Mouse (Mus musculus) mouse embryonic stem cell (cell line): ENCODE data around the gene Nmb.
"Not testable (repeated sequence)": the region's sequence is repeated elsewhere in the genome, so short reads cannot be mapped to it uniquely, and the experiment has no call there.

Source experiments
- in situ Hi-C, 2 experiments: fragments of 300-500 bp; cut with MboI; formaldehyde crosslinking; loops; 1 replicate in 1 of 2; 3 replicates in 1 of 2; pipeline ENCODE4 v1.14.3; 2019 to 2020; ENCODE audit warnings: low sequenced_read_pairs in 2 of 2, low pct_unique_long_range_greater_than_20kb in 1 of 2, mixed read lengths in 1 of 2; ENCODE audit not compliant: unreplicated experiment in 1 of 2

Nmb gene

DNA sequence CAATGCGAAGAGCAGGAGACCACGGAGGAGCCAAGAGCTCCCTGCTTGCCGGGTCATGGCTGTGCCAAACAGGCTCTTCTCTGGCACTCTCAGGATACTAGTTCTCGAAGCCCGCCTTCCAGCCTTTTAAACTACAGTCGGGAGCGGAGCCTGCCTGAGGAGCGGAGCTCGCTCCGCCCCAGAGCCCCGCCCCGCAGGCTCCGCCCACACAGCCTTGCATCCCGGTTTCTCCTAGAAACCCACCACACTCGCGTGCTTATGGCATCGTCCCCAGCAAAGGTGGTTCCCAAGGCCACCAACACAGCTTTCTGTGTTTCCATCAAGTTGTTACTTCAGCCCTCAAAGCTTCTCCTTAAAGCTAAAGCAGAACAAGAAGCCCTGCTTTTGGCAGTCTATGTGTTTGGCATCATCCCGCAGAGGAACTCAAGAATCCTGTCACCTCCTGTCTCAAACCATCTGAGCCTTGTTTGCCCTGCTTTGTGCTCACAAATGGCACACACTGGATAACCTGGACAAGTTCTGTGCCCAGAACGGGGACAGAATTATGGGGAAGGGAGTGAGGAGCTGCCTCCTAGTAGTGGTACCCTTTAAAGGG is at the start of gene Nmb:
Nmb (minus strand) TSS at position 156 of the 595 bp plus-strand sequence.
- in situ Hi-C loops = no loop called here

DNA sequence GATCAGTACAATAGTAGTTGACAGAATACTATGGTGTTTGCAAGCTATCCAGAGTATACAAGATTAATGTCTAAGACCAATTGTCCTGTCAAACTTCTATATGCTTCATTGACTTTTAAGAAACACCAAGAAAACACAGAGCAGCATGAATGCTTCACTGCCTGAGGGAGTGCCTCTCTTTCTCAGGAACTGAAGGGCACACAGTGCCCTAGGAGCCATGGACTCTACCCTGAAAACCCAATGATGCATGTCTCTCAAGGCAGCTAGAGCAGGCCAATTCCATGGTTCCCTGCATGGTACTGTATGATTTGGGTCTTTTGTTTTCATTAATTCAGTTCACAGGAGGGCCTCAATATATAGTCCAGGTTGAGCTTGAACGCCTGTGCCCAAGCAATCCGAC is 49.4 kb upstream of the Nmb start:
- in situ Hi-C loops = no loop called here

DNA sequence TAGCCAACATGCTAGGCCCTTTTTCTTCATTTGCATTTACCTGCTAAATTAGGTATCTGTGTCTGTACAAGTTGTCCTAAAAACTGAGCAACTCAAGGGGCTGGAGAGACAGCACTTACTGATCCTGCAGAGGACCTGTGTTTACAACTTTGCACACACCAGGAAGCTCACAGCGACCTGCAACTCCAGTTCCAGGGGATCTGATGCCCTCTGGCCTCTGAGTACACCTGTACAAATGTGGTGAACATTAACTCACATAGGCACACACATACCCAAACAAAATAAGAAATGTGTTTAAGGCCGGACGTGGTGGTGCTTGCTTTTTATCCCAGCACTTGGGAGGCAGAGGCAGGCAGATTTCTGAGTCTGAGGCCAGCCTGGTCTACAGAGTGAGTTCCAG is 47.3 kb upstream of the Nmb start:
- in situ Hi-C loops = no loop called here

DNA sequence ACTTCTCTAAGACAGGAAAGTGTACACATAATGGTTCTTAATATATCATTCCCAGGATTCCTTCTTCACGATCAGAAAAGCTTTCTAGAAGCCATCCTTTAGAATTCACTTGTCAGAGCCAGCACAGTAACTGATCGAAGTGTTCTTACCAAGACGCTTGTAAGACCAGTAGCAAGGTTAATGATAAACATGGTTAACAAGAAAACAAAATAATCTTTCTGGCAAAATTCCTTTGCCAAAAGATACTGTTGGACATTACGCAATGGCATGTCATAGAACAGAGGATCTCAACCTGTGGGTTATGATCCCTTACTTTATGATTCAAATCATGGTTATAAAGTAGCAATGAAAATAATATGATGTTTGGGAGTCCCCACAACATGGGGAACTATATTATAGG is 46.6 kb upstream of the Nmb start:
- in situ Hi-C loops = no loop called here

DNA sequence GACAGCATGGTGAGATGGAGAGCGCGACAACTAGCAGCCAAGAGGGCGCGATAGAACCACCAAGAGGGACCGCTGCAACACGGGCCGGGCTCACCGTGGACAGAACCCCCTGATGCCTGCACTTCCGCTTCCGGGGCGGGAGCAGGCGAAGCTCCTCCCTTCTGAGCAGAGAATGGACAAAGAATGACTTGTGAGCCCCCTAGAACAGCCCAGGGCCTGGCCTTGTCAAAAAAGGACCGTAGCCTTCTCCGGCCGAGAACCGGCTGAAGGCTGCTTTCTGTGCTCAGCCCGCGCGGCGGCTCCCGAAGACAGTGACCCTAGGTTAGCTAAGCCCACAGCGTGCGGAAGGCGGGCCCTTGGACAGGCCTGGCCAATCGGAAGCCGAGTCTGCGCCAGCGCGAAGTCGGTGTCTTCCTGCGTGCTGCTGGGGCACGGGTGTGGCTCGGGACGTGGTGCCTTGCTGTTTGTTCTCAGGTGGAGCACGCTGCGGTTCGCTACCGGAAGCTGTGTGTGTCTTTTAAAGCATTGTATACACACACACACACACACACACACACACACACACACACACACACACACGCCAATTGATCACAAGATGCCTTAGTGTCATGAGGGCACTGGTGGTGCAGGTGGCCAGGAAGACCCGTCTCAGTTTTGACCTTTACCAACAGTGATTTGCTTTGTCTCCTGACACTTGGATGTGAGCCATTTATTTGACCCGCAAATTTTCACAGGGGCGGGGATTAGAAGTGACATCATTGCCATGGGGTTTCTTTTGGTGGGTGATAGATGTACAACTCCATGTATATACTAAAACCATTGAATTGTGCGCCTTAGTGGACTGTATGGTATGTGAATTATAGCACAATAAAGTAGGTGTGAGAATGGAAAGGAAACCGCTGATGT is 42.8 kb upstream of the Nmb start, which contains the start of gene Sec11a:
Sec11a (minus strand) TSS at position 336 of the 906 bp plus-strand sequence.
- in situ Hi-C loops = no loop called here

DNA sequence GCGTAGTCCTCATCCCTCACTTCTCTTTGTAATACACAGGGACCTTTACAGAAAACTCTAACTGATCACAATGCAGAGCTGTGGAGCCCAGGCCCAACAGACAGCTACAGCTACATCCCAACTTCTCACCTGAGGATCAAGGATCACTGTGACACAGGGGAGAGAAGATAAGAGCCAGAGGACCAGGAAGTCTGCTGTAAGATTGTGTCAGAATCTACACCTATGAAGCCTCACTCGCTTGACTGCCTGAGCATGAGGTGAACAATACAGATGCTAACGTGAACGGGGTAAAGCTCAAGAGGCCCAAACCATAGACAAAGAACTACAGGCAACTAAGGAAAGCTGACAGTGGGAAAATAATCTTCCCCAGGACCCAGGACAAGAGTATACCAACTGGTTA is 34.9 kb upstream of the Nmb start:
- in situ Hi-C loops = no loop called here

DNA sequence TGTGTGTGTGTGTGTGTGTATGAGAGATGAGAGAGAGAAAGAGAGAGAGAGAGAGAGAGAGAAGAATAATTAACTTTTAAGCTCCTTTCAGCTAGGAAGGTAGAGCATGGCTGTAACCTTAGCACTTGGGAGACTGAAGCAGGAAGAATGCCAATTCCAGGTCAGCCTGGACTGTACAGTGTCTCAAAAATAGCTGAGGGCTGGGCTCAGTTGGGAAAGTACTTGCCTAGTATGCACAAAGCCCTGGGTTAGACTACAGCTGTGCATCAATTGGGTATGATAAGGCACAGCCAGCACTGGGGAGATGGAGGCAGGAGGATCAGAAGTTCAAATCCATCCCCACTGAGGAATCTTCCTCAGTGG is 32.4 kb upstream of the Nmb start:
- in situ Hi-C loops = not testable (repeated sequence)

DNA sequence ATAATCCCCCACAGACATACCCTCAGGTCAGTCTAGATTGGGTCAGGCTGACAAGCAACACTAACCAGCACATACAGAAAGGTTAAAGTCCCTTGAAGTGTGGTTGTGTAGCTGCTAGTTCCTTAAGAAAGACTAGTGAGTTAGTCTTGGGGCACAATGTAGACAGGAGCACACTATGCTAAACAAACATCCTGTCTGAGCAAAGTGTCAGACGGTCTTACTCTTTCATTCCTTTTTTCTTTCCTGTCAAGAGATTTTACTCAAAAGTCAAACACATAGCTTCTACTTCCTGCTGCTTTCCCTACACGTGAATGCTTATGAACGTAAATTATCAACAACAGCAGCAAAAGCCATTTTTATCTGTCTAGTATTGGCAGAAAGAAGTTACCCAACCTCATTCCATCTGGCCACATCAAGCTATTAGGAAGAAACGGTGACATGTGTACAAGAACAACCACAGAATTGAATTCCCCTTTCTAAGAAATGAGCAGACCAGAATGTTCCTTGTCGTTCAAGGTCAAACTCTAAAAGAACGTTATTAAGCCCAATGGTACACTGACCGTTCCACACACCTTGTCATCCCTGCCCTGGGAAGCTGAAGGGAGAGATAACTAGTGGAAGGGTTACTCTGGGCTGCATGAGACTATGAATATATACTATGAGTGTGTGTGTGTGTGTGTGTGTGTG is 31.9 kb upstream of the Nmb start:
- in situ Hi-C loops = not testable (repeated sequence)

- in situ Hi-C loops = no loop called here
Measured at GRCm38 (mm10) chr7:80935834-80936233, 31.0 kb upstream of the Nmb start.

- in situ Hi-C loops = no loop called here
Measured at GRCm38 (mm10) chr7:80932777-80933176, 27.9 kb upstream of the Nmb start.

DNA sequence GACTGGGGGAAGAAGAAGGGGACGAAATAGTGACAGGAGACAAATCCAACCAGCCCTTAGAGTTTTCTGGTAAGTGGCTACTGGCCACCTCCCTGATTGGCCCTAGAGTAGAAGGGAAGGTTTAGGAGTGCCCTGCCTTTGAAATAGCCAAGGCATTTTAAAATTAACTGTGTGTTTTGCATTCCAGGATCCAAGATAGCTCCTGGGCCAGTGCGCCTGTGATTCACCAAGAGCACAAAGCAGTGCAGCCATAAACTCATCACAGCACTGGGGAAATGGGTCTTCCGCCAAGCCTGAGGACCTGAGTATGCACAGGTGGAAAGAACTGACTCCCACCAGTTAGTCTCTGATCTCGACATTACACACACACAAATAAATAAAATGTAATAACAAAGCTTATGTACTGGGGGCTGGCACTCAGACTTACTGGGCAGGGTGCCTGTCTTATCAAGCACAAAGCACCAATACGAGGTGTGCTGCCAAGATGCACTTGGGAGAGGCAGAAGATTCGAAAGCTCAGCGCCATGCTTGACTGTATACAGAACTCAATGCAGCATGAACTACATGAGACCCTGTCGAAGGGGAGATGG is 26.8 kb upstream of the Nmb start:
- in situ Hi-C loops = no loop called here

- in situ Hi-C loops = no loop called here
Measured at GRCm38 (mm10) chr7:80923165-80923564, 18.3 kb upstream of the Nmb start.

DNA sequence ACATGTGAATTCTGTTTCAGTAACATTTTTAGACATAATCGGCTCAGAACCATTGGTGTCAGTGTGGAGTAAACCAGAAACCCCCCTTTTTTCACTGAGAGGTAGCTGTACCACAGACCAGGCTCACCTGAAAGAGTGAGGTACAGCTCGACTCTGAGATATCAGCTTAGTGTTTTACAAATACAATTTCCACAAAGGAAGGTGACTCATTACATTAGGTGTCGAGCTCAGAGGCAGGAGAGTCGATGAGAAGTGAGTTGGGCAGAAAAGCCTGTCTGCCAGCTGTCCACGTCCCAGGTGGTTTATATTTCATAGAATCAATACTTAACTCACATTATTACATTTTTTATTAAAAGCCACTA is 14.8 kb upstream of the Nmb start:
- in situ Hi-C loops = no loop called here

- in situ Hi-C loops = no loop called here
Measured at GRCm38 (mm10) chr7:80918982-80919646, 14.2 kb upstream of the Nmb start.

DNA sequence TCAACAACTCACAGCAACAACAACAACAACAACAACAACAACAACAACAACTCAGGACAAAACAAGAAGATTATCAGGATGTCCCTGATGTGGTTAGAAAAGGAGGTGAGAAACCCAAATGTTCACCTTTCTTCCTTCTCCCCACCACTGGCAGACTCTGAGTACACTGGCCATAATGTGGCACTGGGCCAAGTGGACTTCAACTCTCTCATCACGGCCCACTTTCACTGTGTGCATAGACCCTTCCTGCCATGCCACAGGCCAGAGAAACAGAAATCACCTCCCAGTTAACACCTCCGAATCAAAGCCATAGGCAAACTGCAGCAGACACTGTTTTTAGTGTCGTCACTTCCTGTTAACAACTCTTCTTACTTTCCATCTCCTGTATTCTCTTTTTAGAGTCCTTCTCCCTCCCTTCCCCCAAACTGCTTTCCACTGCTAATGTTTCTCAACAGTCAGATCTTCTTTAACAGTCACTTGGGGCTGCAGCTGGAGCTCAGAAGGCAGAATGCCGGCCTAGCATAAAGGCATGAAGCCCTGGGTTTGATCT is 13.1 kb upstream of the Nmb start:
- in situ Hi-C loops = no loop called here

DNA sequence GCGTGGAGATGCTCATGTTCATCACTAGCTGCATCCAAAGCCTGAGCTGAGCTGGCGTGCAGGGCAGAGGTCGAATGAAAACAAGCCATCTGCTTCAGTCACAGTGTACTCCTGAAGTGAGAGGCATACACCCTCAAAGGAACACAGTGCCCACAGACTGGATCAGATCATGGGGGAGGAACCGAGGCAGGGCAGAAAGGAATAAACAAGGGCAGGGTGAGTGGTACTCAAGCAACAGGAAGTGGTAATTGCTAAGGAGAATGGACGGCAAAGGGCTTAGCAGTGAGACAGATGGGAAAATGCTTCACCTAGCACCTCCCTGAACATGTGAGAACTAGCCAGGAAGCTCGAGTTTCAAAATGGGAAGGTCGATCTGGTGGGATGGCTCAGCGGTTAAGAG is 7.6 kb upstream of the Nmb start:
- in situ Hi-C loops = no loop called here

GRCm38 (mm10) chr7:80911053-80911452 is 6.2 kb upstream of the Nmb start:
- in situ Hi-C loops = no loop called here

DNA sequence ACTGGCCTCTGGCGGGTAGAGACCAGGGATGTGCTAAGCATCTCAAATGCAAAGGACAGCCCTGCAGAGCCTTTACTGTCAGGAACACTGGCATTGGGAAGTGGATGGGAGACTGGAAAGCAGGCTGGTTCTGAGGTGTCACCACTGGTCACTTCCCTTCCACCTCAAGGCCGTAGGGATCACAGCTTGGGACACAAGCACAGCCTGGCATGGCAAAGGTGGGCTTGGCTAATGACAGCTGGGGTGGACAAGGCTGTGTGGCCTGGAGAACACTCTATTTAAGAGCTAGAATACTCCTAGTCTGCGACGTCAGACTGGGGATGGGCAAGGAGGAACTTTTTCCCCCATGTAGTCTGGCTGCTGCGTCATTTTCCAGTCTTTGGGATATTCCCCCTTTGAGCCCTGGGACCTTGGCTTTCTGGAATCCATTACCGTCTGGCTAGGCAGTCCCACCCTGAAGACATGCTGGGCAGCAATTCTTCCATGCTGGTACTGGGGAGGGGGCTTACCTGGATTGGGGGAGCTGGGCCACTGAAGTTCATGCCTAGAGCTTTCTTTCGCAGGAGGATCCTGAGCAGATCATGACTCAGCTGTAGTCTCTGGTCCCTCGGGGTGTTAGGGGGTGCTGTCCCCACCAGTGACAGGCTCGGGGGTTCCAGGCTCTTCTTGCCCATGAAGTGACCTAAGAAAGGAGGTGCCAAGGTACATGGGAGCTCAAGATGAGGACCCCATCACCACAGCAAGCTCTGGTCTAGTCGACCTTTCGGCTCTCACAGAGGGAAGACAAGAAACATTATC is 1.1 kb downstream of the Nmb start:
- in situ Hi-C loops = no loop called here
